Mouse (Mus musculus) midbrain, embryonic 13.5 days (tissue): ENCODE measurements around the gene Papln. TPM values are rescaled to one million over a fixed set of nuclear protein-coding genes. Genes with fewer than 3 reads are reported as not detected.

ENCODE experiments used
- ATAC-seq: fragments of 200-750 bp; cut with Nextera tagmentation; 2 replicates; pipeline ENCODE4 v1.8.0; 2017; ENCODE audit warnings: mild to moderate bottlenecking, moderate TSS enrichment, moderate library complexity
- H3K27ac ChIP-seq: fragments of 300-500 bp; sonication (generic); 2 replicates; pipeline ENCODE4 v1.5.1; 2015; ENCODE audit warnings: inconsistent platforms, mild to moderate bottlenecking, moderate library complexity
- H3K27me3 ChIP-seq: fragments of 300-500 bp; sonication (generic); 2 replicates; pipeline ENCODE4 v1.6.1; 2015; ENCODE audit warnings: mild to moderate bottlenecking, inconsistent platforms
- H3K36me3 ChIP-seq: fragments of 300-500 bp; sonication (generic); 2 replicates; pipeline ENCODE4 v1.6.1; 2015; ENCODE audit warnings: mild to moderate bottlenecking, inconsistent platforms
- H3K4me1 ChIP-seq: fragments of 300-500 bp; sonication (generic); replicated peaks from 2 replicates; pipeline ENCODE4 v1.6.1; 2015; ENCODE audit warnings: inconsistent platforms
- H3K4me2 ChIP-seq: fragments of 300-500 bp; sonication (generic); replicated peaks from 2 replicates; pipeline ENCODE4 v1.6.1; 2015; ENCODE audit warnings: moderate library complexity, mild to moderate bottlenecking, inconsistent platforms
- H3K4me3 ChIP-seq: fragments of 300-500 bp; sonication (generic); replicated peaks from 2 replicates; pipeline ENCODE4 v1.5.1; 2015; ENCODE audit warnings: mild to moderate bottlenecking, inconsistent platforms
- H3K9ac ChIP-seq: fragments of 300-500 bp; sonication (generic); replicated peaks from 2 replicates; pipeline ENCODE4 v1.6.1; 2015; ENCODE audit warnings: mild to moderate bottlenecking, inconsistent platforms
- H3K9me3 ChIP-seq: fragments of 300-500 bp; sonication (generic); 2 replicates; pipeline ENCODE4 v1.6.1; 2016; ENCODE audit warnings: mild to moderate bottlenecking, inconsistent platforms
- WGBS: fragments of 180-500 bp; shearing (Covaris S2); methylation state at CpG from one replicate; pipeline ENCODE4 v1.1.7; 2015; 5-methylcytosine and 5-hydroxymethylcytosine counted together
- polyA plus RNA-seq: library from polyadenylated mRNA; unstranded; fragments of >200 nt; fragmentation: Nextera tagmentation; extraction: Ambion mirVana; gene quantifications from 2 replicates; pipeline ENCODE4 v1.2.1, GENCODE M21; 2015

Papln gene
- polyA plus RNA-seq, 1 experiment from 2014 or later = 0.11 TPM

DNA sequence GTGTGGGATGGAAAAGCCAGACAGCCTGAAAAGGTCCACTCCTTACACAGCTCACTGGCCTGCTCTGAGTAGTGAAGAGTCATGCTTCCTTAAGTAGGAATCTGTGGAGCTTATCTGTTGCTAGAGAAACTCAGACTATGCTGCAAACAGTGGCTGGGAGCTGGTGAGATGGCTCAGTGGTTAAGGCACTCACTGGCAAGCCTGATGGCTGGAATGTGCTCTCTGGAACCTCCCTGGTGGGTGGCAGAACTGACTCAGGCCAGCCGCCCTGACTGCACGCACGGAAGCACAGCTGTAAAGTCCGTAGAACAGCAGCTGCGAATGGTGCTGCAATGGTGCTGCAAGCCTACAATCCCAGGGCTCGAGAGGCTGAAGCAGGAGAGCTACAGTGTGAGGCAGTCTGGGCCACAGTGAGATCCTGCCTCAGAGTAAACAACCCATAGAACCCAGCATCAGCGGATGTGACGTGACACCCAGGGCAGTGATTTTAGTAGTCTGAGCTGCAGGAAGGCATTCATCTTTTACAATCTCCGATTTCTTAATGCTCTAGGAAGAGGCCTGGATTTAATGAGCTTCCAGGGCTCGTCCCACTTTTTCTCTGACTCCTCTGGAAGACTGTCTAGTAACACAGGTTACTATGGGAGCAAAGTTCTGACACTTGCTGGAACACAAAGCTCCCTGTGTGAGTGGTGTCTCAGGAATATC, 29.4 kb downstream of the Papln start:
- no peaks in the 10 kb centered on the region for H3K27me3 ChIP-seq
- peaks cover 35% of the 10 kb centered on the region for H3K36me3 ChIP-seq
- H3K9me3 ChIP-seq = no peaks in the 10 kb centered on the region
- H3K4me1 ChIP-seq = no peaks in the 10 kb centered on the region
- H3K4me2 ChIP-seq = no peak overlapping the region
- no peak overlapping the region for H3K27ac ChIP-seq
- H3K4me3 ChIP-seq = no peak overlapping the region
- no peak overlapping the region for H3K9ac ChIP-seq
- ATAC-seq = no peak
- WGBS = 68% methylated on average over 10 of the region's 10 CpGs

DNA sequence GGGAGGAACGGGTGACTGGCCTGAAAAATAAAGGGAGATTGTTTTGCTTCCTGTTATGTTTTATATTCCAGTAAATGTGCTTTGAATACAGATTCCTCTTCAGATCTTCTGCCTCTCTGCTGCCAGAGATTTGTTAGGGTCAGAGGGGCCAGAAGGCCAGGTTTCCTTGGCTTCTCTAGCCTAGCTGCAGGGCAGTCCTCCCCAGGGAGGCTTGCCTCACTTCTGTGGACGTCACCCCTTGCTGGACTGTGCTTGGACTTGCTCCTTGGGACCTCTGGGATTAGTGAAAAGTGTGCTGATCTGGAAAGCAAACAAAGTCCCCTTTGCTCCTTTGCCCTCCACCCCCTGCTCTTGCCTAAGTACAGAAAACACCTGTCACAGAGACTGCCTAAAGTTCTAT, 31.6 kb downstream of the Papln start:
- Histone ChIP-seq H3K9ac (no peak overlapping the region), H3K4me1 (no peaks in the 10 kb centered on the region), H3K9me3 (no peaks in the 10 kb centered on the region), H3K27ac (no peak overlapping the region), H3K4me3 (no peak overlapping the region), H3K27me3 (no peaks in the 10 kb centered on the region), H3K36me3 (peaks cover 51% of the 10 kb centered on the region), H3K4me2 (no peak overlapping the region)
- 58% methylated on average over 2 of the region's 2 CpGs for WGBS
- no peak for ATAC-seq

GRCm38 (mm10) chr12:83795586-83795985, 32.2 kb downstream of the Papln start:
- no peaks in the 10 kb centered on the region for H3K4me1 ChIP-seq
- no peaks in the 10 kb centered on the region for H3K27me3 ChIP-seq
- peaks cover 57% of the 10 kb centered on the region for H3K36me3 ChIP-seq
- no peak overlapping the region for H3K27ac ChIP-seq
- no peak overlapping the region for H3K9ac ChIP-seq
- 98% methylated on average over 7 of the region's 7 CpGs for WGBS
- no peak overlapping the region for H3K4me3 ChIP-seq
- no peak for ATAC-seq
- H3K9me3 ChIP-seq = no peaks in the 10 kb centered on the region
- H3K4me2 ChIP-seq = no peak overlapping the region

- no peaks in the 10 kb centered on the region for H3K9me3 ChIP-seq
- H3K4me1 ChIP-seq = no peaks in the 10 kb centered on the region
- no peak overlapping the region for H3K9ac ChIP-seq
- H3K4me3 ChIP-seq = no peak overlapping the region
- peaks cover 55% of the 10 kb centered on the region for H3K36me3 ChIP-seq
- ATAC-seq = no peak
- 87% methylated on average over 5 of the region's 5 CpGs for WGBS
- H3K27ac ChIP-seq = no peak overlapping the region
- H3K4me2 ChIP-seq = no peak overlapping the region
- H3K27me3 ChIP-seq = no peaks in the 10 kb centered on the region
These were observed 34.9 kb downstream of the Papln start for GRCm38 (mm10) chr12:83798313-83798712.

DNA sequence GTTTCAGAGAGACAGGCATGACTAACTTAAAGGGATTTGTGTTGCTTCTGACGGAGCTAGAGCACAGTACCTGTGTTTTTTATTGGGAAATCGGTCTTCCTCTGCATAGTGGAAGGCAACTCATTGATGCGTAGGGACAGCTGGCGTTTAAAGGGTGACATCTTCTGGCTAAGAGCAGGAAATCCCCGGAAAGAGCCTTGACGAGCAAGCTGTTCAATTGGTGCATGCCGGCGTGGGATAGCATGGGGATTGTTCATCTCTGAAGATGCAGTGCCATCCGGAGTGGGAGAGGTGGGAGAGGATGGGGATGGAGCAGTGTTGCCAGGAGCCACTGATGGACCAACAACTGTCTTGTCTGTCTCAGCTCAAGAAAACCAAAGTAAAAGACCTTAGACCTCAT, 37.5 kb downstream of the Papln start:
- peaks cover 68% of the 10 kb centered on the region for H3K36me3 ChIP-seq
- WGBS = 48% methylated on average over 9 of the region's 9 CpGs
- no peak for ATAC-seq
- H3K27ac ChIP-seq = no peak overlapping the region
- H3K9me3 ChIP-seq = no peaks in the 10 kb centered on the region; the same call in 1 of the 2 replicates
- H3K4me3 ChIP-seq = no peak overlapping the region
- H3K9ac ChIP-seq = no peak overlapping the region
- no peaks in the 10 kb centered on the region for H3K27me3 ChIP-seq
- H3K4me2 ChIP-seq = no peak overlapping the region
- H3K4me1 ChIP-seq = no peaks in the 10 kb centered on the region

DNA sequence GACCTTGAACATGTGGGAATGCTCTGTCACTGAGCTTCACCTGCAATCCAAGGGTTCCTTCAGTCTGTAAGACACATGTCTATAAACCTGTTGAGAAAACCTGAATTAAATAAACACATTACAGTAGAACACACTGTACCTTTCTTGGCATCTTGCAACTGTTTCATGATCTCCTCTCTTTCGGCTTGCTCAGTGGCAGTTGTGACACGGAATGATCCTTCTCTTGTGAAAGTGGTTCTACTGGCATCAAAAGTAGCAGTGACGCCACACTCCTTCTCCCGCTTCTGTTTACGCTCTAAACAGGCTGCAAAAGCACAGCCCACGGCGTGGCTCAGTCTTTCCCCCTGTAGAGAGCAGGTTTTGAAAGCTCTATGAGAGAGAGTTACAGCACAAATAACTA, 40.2 kb downstream of the Papln start:
- H3K9me3 ChIP-seq = no peaks in the 10 kb centered on the region; the same call in 1 of the 2 replicates
- H3K9ac ChIP-seq = no peak overlapping the region
- 96% methylated on average over 7 of the region's 7 CpGs for WGBS

DNA sequence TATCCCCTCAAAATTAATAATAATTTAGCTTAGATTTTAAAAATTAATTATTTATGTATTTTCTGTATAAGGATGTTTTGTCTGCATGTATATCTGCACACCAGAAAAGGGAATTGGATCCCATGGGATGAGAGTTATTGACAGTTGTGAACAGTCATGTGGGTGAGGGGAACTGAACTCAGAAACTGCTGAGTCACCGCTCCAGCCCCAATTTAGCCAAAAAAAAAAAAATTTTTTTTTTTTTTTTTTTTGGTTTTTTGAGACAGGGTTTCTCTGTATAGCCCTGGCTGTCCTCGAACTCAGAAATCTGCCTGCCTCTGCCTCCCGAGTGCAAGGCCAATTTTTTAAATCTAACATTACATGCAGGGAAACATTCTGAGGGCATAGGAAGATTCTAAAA, 48.5 kb downstream of the Papln start:
- WGBS = 97% methylated on average over 3 of the region's 3 CpGs
- no peaks in the 10 kb centered on the region for H3K9me3 ChIP-seq
- no peak for ATAC-seq
- no peak overlapping the region for H3K4me3 ChIP-seq
- no peak overlapping the region for H3K27ac ChIP-seq
- peaks cover 20% of the 10 kb centered on the region for H3K36me3 ChIP-seq
- H3K4me1 ChIP-seq = no peaks in the 10 kb centered on the region
- no peak overlapping the region for H3K9ac ChIP-seq
- no peaks in the 10 kb centered on the region for H3K27me3 ChIP-seq
- H3K4me2 ChIP-seq = no peak overlapping the region

More for the DNA sequence above, 40.2 kb downstream of the Papln start:
- H3K4me2 ChIP-seq = no peak overlapping the region
- H3K36me3 ChIP-seq = peaks cover 78% of the 10 kb centered on the region
- no peak for ATAC-seq
- no peaks in the 10 kb centered on the region for H3K4me1 ChIP-seq
- no peak overlapping the region for H3K4me3 ChIP-seq
- no peaks in the 10 kb centered on the region for H3K27me3 ChIP-seq
- no peak overlapping the region for H3K27ac ChIP-seq

GRCm38 (mm10) chr12:83816616-83817015, 53.2 kb downstream of the Papln start:
- Histone ChIP-seq H3K9me3 (no peaks in the 10 kb centered on the region), H3K4me1 (no peaks in the 10 kb centered on the region), H3K27me3 (no peaks in the 10 kb centered on the region), H3K4me3 (no peak overlapping the region), H3K9ac (no peak overlapping the region), H3K36me3 (0 out of 2 replicates have a peak, but pooled peaks cover 7% of the 10 kb centered on the region), H3K27ac (no peak overlapping the region), H3K4me2 (no peak overlapping the region)
- no peak for ATAC-seq
- WGBS = 87% methylated on average over 1 of the region's 1 CpGs

- ATAC-seq = no peak
- 88% methylated on average over 3 of the region's 3 CpGs for WGBS
These were observed 67.0 kb downstream of the Papln start for GRCm38 (mm10) chr12:83830424-83830823.

GRCm38 (mm10) chr12:83833979-83834378, 70.5 kb downstream of the Papln start:
- H3K4me3 ChIP-seq = no peak overlapping the region
- peaks cover 30% of the 10 kb centered on the region for H3K36me3 ChIP-seq
- WGBS = 97% methylated on average over 3 of the region's 3 CpGs
- no peak overlapping the region for H3K4me2 ChIP-seq
- no peak overlapping the region for H3K9ac ChIP-seq
- H3K9me3 ChIP-seq = no peaks in the 10 kb centered on the region
- H3K4me1 ChIP-seq = no peaks in the 10 kb centered on the region
- H3K27ac ChIP-seq = no peak overlapping the region
- ATAC-seq = no peak
- H3K27me3 ChIP-seq = no peaks in the 10 kb centered on the region

More at GRCm38 (mm10) chr12:83830424-83830823, 67.0 kb downstream of the Papln start:
- Histone ChIP-seq H3K4me1 (no peaks in the 10 kb centered on the region), H3K4me3 (no peak overlapping the region), H3K27ac (no peak overlapping the region), H3K36me3 (peaks cover 16% of the 10 kb centered on the region), H3K9me3 (no peaks in the 10 kb centered on the region), H3K27me3 (no peaks in the 10 kb centered on the region), H3K9ac (no peak overlapping the region), H3K4me2 (no peak overlapping the region)

- no peaks in the 10 kb centered on the region for H3K9me3 ChIP-seq
- H3K9ac ChIP-seq = no peak overlapping the region
- no peak overlapping the region for H3K4me2 ChIP-seq
- WGBS = 88% methylated on average over 10 of the region's 10 CpGs
- H3K27ac ChIP-seq = no peak overlapping the region
- no peak for ATAC-seq
- no peaks in the 10 kb centered on the region for H3K4me1 ChIP-seq
- no peak overlapping the region for H3K4me3 ChIP-seq
- H3K27me3 ChIP-seq = no peaks in the 10 kb centered on the region
- H3K36me3 ChIP-seq = peaks cover 38% of the 10 kb centered on the region
These were observed 78.2 kb downstream of the Papln start for GRCm38 (mm10) chr12:83841409-83842190.
